9 mouse cellular contexts compared by ENCODE assay signal in genomic region chr15:82380714-82381062, GRCm38 (mm10). TPM values are rescaled to one million over a fixed set of nuclear protein-coding genes. Genes with fewer than 3 reads are reported as not detected.
A peak's percentile ranks its signal among the peaks of the same experiment; 100 is the strongest.
DNase-seq lines count a peak whose midpoint lies in the region; ATAC-seq and TF ChIP-seq lines count a peak whose summit lies in the region.
"Had no signal": no experiment of that assay in that cellular context is flagged by ENCODE, and none has a peak within 500 bp of the region (broad histone marks: within the 10 kb centered on the region; RNA-seq: fewer than 3 reads in every experiment).

No protein-coding gene starts in this region.

- TF ChIP-seq EP300 in CH12.LX (IDR thresholded peaks at IDR 0.05; ENCODE audit: low read length): no peak
- peak; percentile 73 for TF ChIP-seq EP300 in heart, postnatal 0 days (IDR thresholded peaks at IDR 0.05; ENCODE audit: low read depth)

- in situ Hi-C loops in CH12.LX (cut with MboI; ENCODE audit: low pct_ligation_motif_present, low pct_unique_long_range_greater_than_20kb, low sequenced_read_pairs): no loop called here

- intact Hi-C loops in left cerebral cortex, postnatal 10 days (cut with DNase I): no loop called here

- no peak for TF ChIP-seq RAD21 in CH12.LX (IDR thresholded peaks at IDR 0.05; ENCODE audit: low read depth, low read length)

- H3K36me3 ChIP-seq in heart, embryonic 12.5 days: no peaks in the 10 kb centered on the region
- H3K36me3 ChIP-seq in CH12.LX (replicated peaks in 1 of 2; ENCODE audit: control insufficient read depth in 1 of 2, insufficient read depth in 1 of 2, low read length in 1 of 2): no peaks in the 10 kb centered on the region
- H3K36me3 ChIP-seq in heart, postnatal 0 days (replicated peaks; ENCODE audit: control insufficient read depth, insufficient read depth, low read length): no peaks in the 10 kb centered on the region
- H3K36me3 ChIP-seq in liver, embryonic 16.5 days (ENCODE audit: control insufficient read depth, insufficient read depth): no peaks in the 10 kb centered on the region

- H3K4me1 ChIP-seq in heart, embryonic 12.5 days (replicated peaks): peaks cover 39% of the 10 kb centered on the region
- H3K4me1 ChIP-seq in CH12.LX (ENCODE audit: control insufficient read depth in 1 of 2, insufficient read depth in 2 of 2): peaks cover 6 to 13% of the 10 kb centered on the region in 2 experiments
- H3K4me1 ChIP-seq in heart, postnatal 0 days (ENCODE audit: control insufficient read depth, insufficient read depth): peaks cover 35% of the 10 kb centered on the region
- no peaks in the 10 kb centered on the region; the same call in none of the 2 replicates for H3K4me1 ChIP-seq in liver, embryonic 16.5 days (ENCODE audit: control insufficient read depth, low read depth, low read length)

- H3K9ac ChIP-seq in heart, embryonic 12.5 days: peak overlapping the region; percentile 72; the same call in 1 of the 2 replicates
- H3K9ac ChIP-seq in CH12.LX (ENCODE audit: insufficient read depth, low read depth): no peak overlapping the region
- peak overlapping the region; percentile 40; the same call in 1 of the 2 replicates for H3K9ac ChIP-seq in heart, postnatal 0 days (replicated peaks; ENCODE audit: low read depth, low read length)
- H3K9ac ChIP-seq in liver, embryonic 16.5 days (ENCODE audit: low read depth, low read length): no peak overlapping the region

- no peaks in the 10 kb centered on the region for H3K79me2 ChIP-seq in CH12.LX (replicated peaks; ENCODE audit: control insufficient read depth, extremely low read depth, insufficient read depth, poor library complexity, severe bottlenecking)

- no peaks in the 10 kb centered on the region for H3K27me3 ChIP-seq in heart, embryonic 12.5 days (replicated peaks)
- H3K27me3 ChIP-seq in CH12.LX (replicated peaks): peaks cover 93% of the 10 kb centered on the region
- H3K27me3 ChIP-seq in heart, postnatal 0 days (ENCODE audit: control insufficient read depth, insufficient read depth, low read length): no peaks in the 10 kb centered on the region
- no peaks in the 10 kb centered on the region for H3K27me3 ChIP-seq in liver, embryonic 16.5 days (ENCODE audit: control insufficient read depth, insufficient read depth, low read depth, low read length)

- no peak for TF ChIP-seq CTCF in CH12.LX (conservative IDR thresholded peaks at IDR 0.05 in 1 of 2, IDR thresholded peaks at IDR 0.05 in 1 of 2; ENCODE audit: low read depth in 2 of 2, low read length in 2 of 2)
- TF ChIP-seq CTCF in heart, postnatal 0 days (IDR thresholded peaks at IDR 0.05; ENCODE audit: low read depth): no peak

- H3K4me3 ChIP-seq in heart, embryonic 12.5 days: peak overlapping the region; percentile 50
- H3K4me3 ChIP-seq in CH12.LX (replicated peaks in 1 of 3; ENCODE audit: low read depth in 2 of 3, low read length in 2 of 3, poor library complexity in 1 of 3): peak overlapping the region in 2 of 3 experiments; percentile 12 to 39
- peak overlapping the region; percentile 58 for H3K4me3 ChIP-seq in heart, postnatal 0 days (ENCODE audit: low read depth, low read length)
- peak overlapping the region; percentile 30; the same call in 1 of the 2 replicates for H3K4me3 ChIP-seq in liver, embryonic 16.5 days (ENCODE audit: low read depth, low read length)

- no peak for ATAC-seq in heart, embryonic 12.5 days (ENCODE audit: insufficient number of reproducible peaks, low FRiP score)
- peak; percentile 39 for ATAC-seq in heart, postnatal 0 days (ENCODE audit: insufficient read depth, low read depth)
- ATAC-seq in liver, embryonic 16.5 days (ENCODE audit: low read depth): no peak

- H3K27ac ChIP-seq in heart, embryonic 12.5 days (ENCODE audit: poor library complexity, severe bottlenecking): peak overlapping the region; percentile 64; the same call in 1 of the 2 replicates
- no peak overlapping the region for H3K27ac ChIP-seq in CH12.LX (ENCODE audit: insufficient read depth, low read depth)
- H3K27ac ChIP-seq in heart, postnatal 0 days (ENCODE audit: low read depth): peak overlapping the region; percentile 93
- H3K27ac ChIP-seq in liver, embryonic 16.5 days (ENCODE audit: low read length): peak overlapping the region; percentile 69

- 35% methylated on average over 7 of the region's 7 CpGs for WGBS in heart, embryonic 12.5 days
- WGBS in heart, postnatal 0 days: 26% methylated on average over 7 of the region's 7 CpGs
- WGBS in liver, embryonic 16.5 days (ENCODE audit: insufficient replicate concordance): 36% methylated on average over 7 of the region's 7 CpGs

- dilution Hi-C loops in CH12.LX (cut with MboI; ENCODE audit: extremely low pct_ligation_motif_present, extremely low pct_unique_long_range_greater_than_20kb, low sequenced_read_pairs): no loop called here

- peak overlapping the region; percentile 76 for H3K4me2 ChIP-seq in heart, embryonic 12.5 days
- peak overlapping the region; percentile 82 for H3K4me2 ChIP-seq in CH12.LX (ENCODE audit: insufficient read depth, low read depth, poor library complexity, severe bottlenecking)
- peak overlapping the region; percentile 80 for H3K4me2 ChIP-seq in heart, postnatal 0 days (ENCODE audit: low read depth, low read length)
- H3K4me2 ChIP-seq in liver, embryonic 16.5 days (ENCODE audit: low read depth, low read length): peak overlapping the region; percentile 36

- TF ChIP-seq POLR2A in CH12.LX (IDR thresholded peaks at IDR 0.05; ENCODE audit: low read depth, low read length): no peak

- no peak for DNase-seq in heart, adult 8-10 months (ENCODE audit: low spot score)
- no peak for DNase-seq in CH12.LX (ENCODE audit: extremely low read depth)
- DNase-seq in heart, postnatal 0 days (ENCODE audit: low spot score): peak; percentile 64
- no peak for DNase-seq in urinary bladder, postnatal 10 days (ENCODE audit: low spot score)
- no peak for DNase-seq in left cerebral cortex, postnatal 10 days (ENCODE audit: extremely low spot score in 1 of 2, low spot score in 2 of 2)
- DNase-seq in adrenal gland, adult 18-20 months (ENCODE audit: low spot score in 2 of 2): no peak

- H3K9me3 ChIP-seq in heart, embryonic 12.5 days (replicated peaks): no peaks in the 10 kb centered on the region
- H3K9me3 ChIP-seq in CH12.LX (replicated peaks; ENCODE audit: low read length): no peaks in the 10 kb centered on the region
- H3K9me3 ChIP-seq in heart, postnatal 0 days (replicated peaks; ENCODE audit: control insufficient read depth, low read length): no peaks in the 10 kb centered on the region
- H3K9me3 ChIP-seq in liver, embryonic 16.5 days (replicated peaks; ENCODE audit: control insufficient read depth, low read length): no peaks in the 10 kb centered on the region

RNA-seq across cellular contexts. Expression of gene Cyp2d22, which starts 0.6 kb away (rescaled TPM):
- polyA plus RNA-seq in heart, embryonic 12.5 days (2016; fragmentation: Nextera tagmentation; extraction: Ambion mirVana): 7.3 and 8.0 TPM in 2 replicates
- total RNA-seq in heart, adult 8-10 months (2022): 10 to 100 TPM; 19.3 to 30.9 (median 23.3) TPM
- 0.21 and 0.42 TPM in 2 replicates for total RNA-seq in CH12.LX (2012; rRNA removed)
- total RNA-seq in CH12.LX (2014; rRNA removed): 0.24 TPM in 1 of 2 replicates, not detected in the other
- 0.08 TPM in 1 of 2 replicates, not detected in the other for polyA plus RNA-seq in CH12.LX (2012; ENCODE audit: insufficient read length, low read depth)
- total RNA-seq in heart, postnatal 0 days (2014; rRNA removed; ENCODE audit: low replicate concordance): 14.8 and 16.8 TPM in 2 replicates
- polyA plus RNA-seq in heart, postnatal 0 days (2015; fragmentation: Nextera tagmentation; extraction: Ambion mirVana): 10.1 and 10.6 TPM in 2 replicates
- 20.1 and 20.6 TPM in 2 replicates for polyA plus RNA-seq in liver, embryonic 16.5 days (2015; fragmentation: Nextera tagmentation; extraction: Ambion mirVana)
- total RNA-seq in left cerebral cortex, postnatal 10 days (2021): 10 to 100 TPM; 10.7 to 11.5 TPM
- 10 to 100 TPM; 47.7 to 48.8 TPM for total RNA-seq in adrenal gland, adult 18-20 months (2021)

RNA-seq across cellular contexts. Expression of gene Cyp2d11, which starts 13.1 kb away (rescaled TPM):
- not detected in 2 replicates for polyA plus RNA-seq in heart, embryonic 12.5 days (2016; fragmentation: Nextera tagmentation; extraction: Ambion mirVana)
- total RNA-seq in heart, adult 8-10 months (2022): under 1 TPM in 1 of 4 experiments, not detected in 3; 0.19 TPM
- not detected in 2 replicates for total RNA-seq in CH12.LX (2012; rRNA removed)
- total RNA-seq in CH12.LX (2014; rRNA removed): not detected in 2 replicates
- polyA plus RNA-seq in CH12.LX (2012; ENCODE audit: insufficient read length, low read depth): not detected in 2 replicates
- total RNA-seq in heart, postnatal 0 days (2014; rRNA removed; ENCODE audit: low replicate concordance): not detected in 2 replicates
- not detected in 2 replicates for polyA plus RNA-seq in heart, postnatal 0 days (2015; fragmentation: Nextera tagmentation; extraction: Ambion mirVana)
- polyA plus RNA-seq in liver, embryonic 16.5 days (2015; fragmentation: Nextera tagmentation; extraction: Ambion mirVana): not detected in 2 replicates
- total RNA-seq in left cerebral cortex, postnatal 10 days (2021): not detected
- total RNA-seq in adrenal gland, adult 18-20 months (2021): under 1 TPM in 1 of 2 experiments, not detected in 1; 0.63 TPM
- total RNA-seq: gastrocnemius, postnatal 36 days had no signal

RNA-seq across cellular contexts. Expression of gene Cyp2d10, which starts 26.3 kb away (rescaled TPM):
- polyA plus RNA-seq in heart, embryonic 12.5 days (2016; fragmentation: Nextera tagmentation; extraction: Ambion mirVana): 0.15 TPM in 1 of 2 replicates, not detected in the other
- under 1 TPM in 2 of 4 experiments, not detected in 2; 0.41 to 0.80 TPM for total RNA-seq in heart, adult 8-10 months (2022)
- total RNA-seq in CH12.LX (2012; rRNA removed) (not detected in 2 replicates), CH12.LX (2014; rRNA removed) (not detected in 2 replicates)
- polyA plus RNA-seq in CH12.LX (2012; ENCODE audit: insufficient read length, low read depth): not detected in 2 replicates
- 1.2 TPM in 1 of 2 replicates, not detected in the other for total RNA-seq in heart, postnatal 0 days (2014; rRNA removed; ENCODE audit: low replicate concordance)
- not detected in 2 replicates for polyA plus RNA-seq in heart, postnatal 0 days (2015; fragmentation: Nextera tagmentation; extraction: Ambion mirVana)
- polyA plus RNA-seq in liver, embryonic 16.5 days (2015; fragmentation: Nextera tagmentation; extraction: Ambion mirVana): 72.1 and 86.0 TPM in 2 replicates
- total RNA-seq in left cerebral cortex, postnatal 10 days (2021): not detected
- not detected for total RNA-seq in adrenal gland, adult 18-20 months (2021)
- total RNA-seq: gastrocnemius, postnatal 36 days had no signal

RNA-seq across cellular contexts. Expression of gene Ndufa6, which starts 26.6 kb away (rescaled TPM):
- polyA plus RNA-seq in heart, embryonic 12.5 days (2016; fragmentation: Nextera tagmentation; extraction: Ambion mirVana): 475 and 496 TPM in 2 replicates
- total RNA-seq in heart, adult 8-10 months (2022): 100 to 1,000 TPM; 658 to 797 (median 740) TPM
- total RNA-seq in CH12.LX (2012; rRNA removed) (170 and 222 TPM in 2 replicates), CH12.LX (2014; rRNA removed) (262 and 279 TPM in 2 replicates)
- 87.3 and 109 TPM in 2 replicates for polyA plus RNA-seq in CH12.LX (2012; ENCODE audit: insufficient read length, low read depth)
- 397 and 531 TPM in 2 replicates for total RNA-seq in heart, postnatal 0 days (2014; rRNA removed; ENCODE audit: low replicate concordance)
- polyA plus RNA-seq in heart, postnatal 0 days (2015; fragmentation: Nextera tagmentation; extraction: Ambion mirVana): 1,167 and 1,291 TPM in 2 replicates
- 348 and 350 TPM in 2 replicates for polyA plus RNA-seq in liver, embryonic 16.5 days (2015; fragmentation: Nextera tagmentation; extraction: Ambion mirVana)
- 100 to 1,000 TPM; 167 to 200 TPM for total RNA-seq in left cerebral cortex, postnatal 10 days (2021)
- 100 to 1,000 TPM; 512 to 543 TPM for total RNA-seq in adrenal gland, adult 18-20 months (2021)

RNA-seq across cellular contexts. Expression of gene Smdt1, which starts 41.9 kb away (rescaled TPM):
- 299 and 309 TPM in 2 replicates for polyA plus RNA-seq in heart, embryonic 12.5 days (2016; fragmentation: Nextera tagmentation; extraction: Ambion mirVana)
- total RNA-seq in heart, adult 8-10 months (2022): 100 to 1,000 TPM; 190 to 214 (median 204) TPM
- total RNA-seq in CH12.LX (2012; rRNA removed) (171 TPM in 2 replicates), CH12.LX (2014; rRNA removed) (112 and 114 TPM in 2 replicates)
- polyA plus RNA-seq in CH12.LX (2012; ENCODE audit: insufficient read length, low read depth): 122 and 138 TPM in 2 replicates
- 342 and 440 TPM in 2 replicates for total RNA-seq in heart, postnatal 0 days (2014; rRNA removed; ENCODE audit: low replicate concordance)
- 431 and 450 TPM in 2 replicates for polyA plus RNA-seq in heart, postnatal 0 days (2015; fragmentation: Nextera tagmentation; extraction: Ambion mirVana)
- 170 and 175 TPM in 2 replicates for polyA plus RNA-seq in liver, embryonic 16.5 days (2015; fragmentation: Nextera tagmentation; extraction: Ambion mirVana)
- 100 to 1,000 TPM; 130 to 139 TPM for total RNA-seq in left cerebral cortex, postnatal 10 days (2021)
- 100 to 1,000 TPM; 173 to 178 TPM for total RNA-seq in adrenal gland, adult 18-20 months (2021)

Comparison
In these comparisons a context has a peak if more than half of its experiments do, and no peak if none do; other contexts are left out.
1. H3K9ac ChIP-seq: peak in heart, embryonic 12.5 days (single experiment) and heart, postnatal 0 days (single experiment); none in CH12.LX (single experiment) and liver, embryonic 16.5 days (single experiment).
2. RNA of gene Cyp2d22, which starts 0.6 kb away (total RNA-seq): 47.7 to 48.8 TPM in adrenal gland, adult 18-20 months, 19.3 to 30.9 TPM in heart, adult 8-10 months, 14.8 to 16.8 TPM in heart, postnatal 0 days and 10.7 to 11.5 TPM in left cerebral cortex, postnatal 10 days; 0.21 to 0.42 TPM in CH12.LX; every median in the first group is over 4 times any median in the second.
3. Peak in every context shown above with its lines, with median percentiles within 50 percentile points of each other: H3K4me2 ChIP-seq and H3K4me3 ChIP-seq.